Mouse (Mus musculus): ENCODE data around the gene Selenom. TPM values are rescaled to one million over a fixed set of nuclear protein-coding genes. Genes with fewer than 3 reads are reported as not detected.

Selenom gene
- polyA plus RNA-seq, 1 experiment from 2014 or later: 153 TPM

- no peak for ATAC-seq (ENCODE audit: low FRiP score, low read depth)
- Histone ChIP-seq H3K9me3 (no peaks in the 10 kb centered on the region), H3K4me2 (replicated peaks) (no peak overlapping the region), H3K27ac (no peak overlapping the region), H3K36me3 (no peaks in the 10 kb centered on the region), H3K27me3 (no peaks in the 10 kb centered on the region), H3K4me3 (no peak overlapping the region), H3K9ac (no peak overlapping the region), H3K4me1 (no peaks in the 10 kb centered on the region)
- WGBS: 48% methylated on average over 5 of the region's 5 CpGs
These were observed 17.7 kb upstream of the Selenom start for GRCm38 (mm10) chr11:3496756-3497155.

DNA sequence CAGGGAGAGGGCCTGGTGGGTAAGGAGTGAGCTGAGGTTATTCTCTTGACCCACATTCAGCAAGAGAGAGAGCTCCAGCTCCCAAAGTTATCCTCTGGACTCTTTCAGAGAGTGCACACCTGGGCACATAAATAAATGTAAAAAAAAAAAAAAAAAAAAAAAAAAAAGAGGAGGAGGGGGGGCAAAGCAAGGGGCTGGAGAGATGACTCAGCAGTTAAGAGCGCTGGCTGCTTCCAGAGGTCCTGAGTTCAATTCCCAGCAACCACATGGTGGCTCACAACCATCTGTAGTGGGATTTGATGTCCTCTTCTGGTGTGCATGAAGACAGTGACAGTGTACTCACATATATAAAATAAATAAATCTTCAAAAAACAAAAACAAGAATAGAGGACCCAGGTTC, 17.2 kb upstream of the Selenom start:
- H3K4me2 ChIP-seq (replicated peaks): no peak overlapping the region
- no peaks in the 10 kb centered on the region for H3K9me3 ChIP-seq
- no peaks in the 10 kb centered on the region for H3K4me1 ChIP-seq
- no peaks in the 10 kb centered on the region for H3K36me3 ChIP-seq
- no peak for ATAC-seq (ENCODE audit: low FRiP score, low read depth)
- H3K4me3 ChIP-seq: no peak overlapping the region
- H3K27ac ChIP-seq: no peak overlapping the region
- H3K27me3 ChIP-seq: peaks cover under 1% of the 10 kb centered on the region; the same call in 1 of the 2 replicates
- 100% methylated on average over 1 of the region's 1 CpGs for WGBS
- H3K9ac ChIP-seq: no peak overlapping the region

- Histone ChIP-seq H3K9me3 (no peaks in the 10 kb centered on the region), H3K27ac (no peak overlapping the region), H3K4me3 (no peak overlapping the region), H3K9ac (no peak overlapping the region), H3K4me2 (replicated peaks) (no peak overlapping the region), H3K36me3 (no peaks in the 10 kb centered on the region), H3K27me3 (peaks cover 5% of the 10 kb centered on the region; the same call in 1 of the 2 replicates), H3K4me1 (no peaks in the 10 kb centered on the region)
- ATAC-seq (ENCODE audit: low FRiP score, low read depth): no peak
- WGBS: 79% methylated on average over 17 of the region's 17 CpGs
These were observed 12.4 kb upstream of the Selenom start for GRCm38 (mm10) chr11:3502057-3502456.

GRCm38 (mm10) chr11:3502459-3503072, 11.9 kb upstream of the Selenom start:
- Histone ChIP-seq H3K27ac (no peak overlapping the region), H3K27me3 (peaks cover 5% of the 10 kb centered on the region; the same call in 1 of the 2 replicates), H3K4me2 (replicated peaks) (no peak overlapping the region), H3K4me3 (no peak overlapping the region), H3K9ac (no peak overlapping the region), H3K9me3 (no peaks in the 10 kb centered on the region), H3K36me3 (no peaks in the 10 kb centered on the region), H3K4me1 (no peaks in the 10 kb centered on the region)
- ATAC-seq (ENCODE audit: low FRiP score, low read depth): no peak
- 78% methylated on average over 18 of the region's 18 CpGs for WGBS

GRCm38 (mm10) chr11:3503755-3504693, 10.5 kb upstream of the Selenom start:
- H3K4me2 ChIP-seq (replicated peaks): no peak overlapping the region
- H3K4me1 ChIP-seq: no peaks in the 10 kb centered on the region
- no peaks in the 10 kb centered on the region for H3K36me3 ChIP-seq
- no peaks in the 10 kb centered on the region for H3K9me3 ChIP-seq
- no peak overlapping the region for H3K4me3 ChIP-seq
- no peak overlapping the region for H3K27ac ChIP-seq
- ATAC-seq (ENCODE audit: low FRiP score, low read depth): no peak
- H3K9ac ChIP-seq: no peak overlapping the region
- H3K27me3 ChIP-seq: peaks cover 5% of the 10 kb centered on the region; the same call in 1 of the 2 replicates
- 63% methylated on average over 11 of the region's 11 CpGs for WGBS

DNA sequence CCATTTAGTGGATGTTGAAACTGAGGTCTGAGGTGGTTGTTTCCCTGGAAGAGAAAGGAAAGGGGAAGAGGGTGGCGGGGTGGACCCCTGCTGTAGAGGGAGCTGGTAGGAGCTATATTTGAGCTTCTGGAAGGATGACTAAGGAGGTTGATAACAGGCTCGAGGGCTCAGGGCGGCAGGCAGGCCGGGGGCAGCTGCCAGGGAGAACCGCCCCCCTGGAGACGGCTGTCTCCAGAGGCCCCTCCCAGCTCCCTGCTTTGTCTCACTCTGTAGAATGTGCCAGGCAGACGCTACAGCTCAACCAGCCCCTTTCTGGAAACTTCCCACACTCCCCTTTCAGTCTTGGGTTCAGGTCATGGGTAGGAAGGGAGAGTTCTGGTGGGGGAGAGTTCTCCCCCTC, 6.3 kb upstream of the Selenom start:
- no peaks in the 10 kb centered on the region for H3K36me3 ChIP-seq
- no peak overlapping the region for H3K4me3 ChIP-seq
- no peaks in the 10 kb centered on the region for H3K9me3 ChIP-seq
- no peak overlapping the region for H3K27ac ChIP-seq
- H3K27me3 ChIP-seq: no peaks in the 10 kb centered on the region
- H3K4me2 ChIP-seq (replicated peaks): no peak overlapping the region
- no peak overlapping the region for H3K9ac ChIP-seq
- WGBS: 49% methylated on average over 7 of the region's 7 CpGs
- no peak for ATAC-seq (ENCODE audit: low FRiP score, low read depth)
- no peaks in the 10 kb centered on the region for H3K4me1 ChIP-seq

- Histone ChIP-seq H3K4me1 (no peaks in the 10 kb centered on the region), H3K9ac (no peak overlapping the region), H3K4me3 (no peak overlapping the region), H3K27me3 (no peaks in the 10 kb centered on the region), H3K9me3 (no peaks in the 10 kb centered on the region), H3K36me3 (no peaks in the 10 kb centered on the region), H3K4me2 (replicated peaks) (no peak overlapping the region), H3K27ac (no peak overlapping the region)
- no peak for ATAC-seq (ENCODE audit: low FRiP score, low read depth)
- WGBS: 75% methylated on average over 8 of the region's 8 CpGs
These were observed 5.1 kb upstream of the Selenom start for GRCm38 (mm10) chr11:3509181-3510085.

DNA sequence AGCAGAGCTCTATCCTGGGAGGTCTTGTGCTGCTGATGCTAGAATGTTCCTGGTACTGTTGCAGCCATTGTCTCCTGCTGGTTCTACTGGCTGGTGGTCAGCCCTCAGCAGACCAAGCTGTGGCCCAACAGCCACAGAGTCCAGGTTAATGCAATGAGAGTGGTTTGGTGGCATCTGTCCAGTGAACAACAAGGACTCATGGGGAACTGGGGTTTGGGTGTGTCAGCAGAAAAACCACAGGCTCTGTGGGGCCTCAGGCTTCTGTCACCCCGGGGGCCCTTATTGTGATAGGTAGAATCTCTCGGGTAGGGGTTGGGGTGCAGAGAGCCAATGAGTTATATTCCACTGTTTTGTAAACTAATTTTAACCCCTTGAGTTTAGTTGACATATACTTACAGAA, 4.2 kb upstream of the Selenom start:
- H3K4me3 ChIP-seq: no peak overlapping the region
- peaks cover 1% of the 10 kb centered on the region for H3K4me1 ChIP-seq
- no peaks in the 10 kb centered on the region for H3K9me3 ChIP-seq
- 85% methylated on average over 2 of the region's 2 CpGs for WGBS
- no peak overlapping the region for H3K4me2 ChIP-seq (replicated peaks)
- no peak overlapping the region for H3K27ac ChIP-seq
- H3K9ac ChIP-seq: no peak overlapping the region
- no peak for ATAC-seq (ENCODE audit: low FRiP score, low read depth)
- no peaks in the 10 kb centered on the region for H3K36me3 ChIP-seq
- peaks cover under 1% of the 10 kb centered on the region; the same call in 1 of the 2 replicates for H3K27me3 ChIP-seq

DNA sequence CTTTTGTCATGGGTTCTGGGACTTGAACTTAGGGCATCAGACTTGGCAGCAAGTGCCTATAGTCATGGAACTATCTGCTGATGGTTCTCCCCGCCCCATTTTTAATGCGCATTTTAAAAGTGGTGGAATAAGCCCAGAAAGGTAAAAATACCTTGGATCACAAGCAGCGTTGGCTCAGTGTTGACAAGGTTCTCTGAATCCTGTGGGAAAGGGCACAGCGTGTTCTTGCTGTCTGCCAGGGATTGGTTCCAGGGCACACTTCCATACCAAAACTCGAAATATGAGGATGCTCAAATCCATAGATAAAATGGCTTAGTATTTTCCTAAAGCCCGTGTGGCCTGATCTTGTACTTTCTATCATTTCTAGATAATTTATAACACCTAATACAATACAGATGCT, 1.2 kb upstream of the Selenom start:
- no peak overlapping the region for H3K4me3 ChIP-seq
- no peak for ATAC-seq (ENCODE audit: low FRiP score, low read depth)
- no peaks in the 10 kb centered on the region for H3K36me3 ChIP-seq
- H3K9ac ChIP-seq: no peak overlapping the region
- H3K9me3 ChIP-seq: no peaks in the 10 kb centered on the region
- 83% methylated on average over 6 of the region's 6 CpGs for WGBS
- H3K4me1 ChIP-seq: peaks cover 29% of the 10 kb centered on the region
- peaks cover 28% of the 10 kb centered on the region for H3K27me3 ChIP-seq
- no peak overlapping the region for H3K4me2 ChIP-seq (replicated peaks)
- H3K27ac ChIP-seq: no peak overlapping the region

GRCm38 (mm10) chr11:3515216-3515615, 732 bp downstream of the Selenom start:
- no peak overlapping the region; the same call in 1 of the 2 replicates for H3K27ac ChIP-seq
- 9% methylated on average over 4 of the region's 4 CpGs for WGBS

DNA sequence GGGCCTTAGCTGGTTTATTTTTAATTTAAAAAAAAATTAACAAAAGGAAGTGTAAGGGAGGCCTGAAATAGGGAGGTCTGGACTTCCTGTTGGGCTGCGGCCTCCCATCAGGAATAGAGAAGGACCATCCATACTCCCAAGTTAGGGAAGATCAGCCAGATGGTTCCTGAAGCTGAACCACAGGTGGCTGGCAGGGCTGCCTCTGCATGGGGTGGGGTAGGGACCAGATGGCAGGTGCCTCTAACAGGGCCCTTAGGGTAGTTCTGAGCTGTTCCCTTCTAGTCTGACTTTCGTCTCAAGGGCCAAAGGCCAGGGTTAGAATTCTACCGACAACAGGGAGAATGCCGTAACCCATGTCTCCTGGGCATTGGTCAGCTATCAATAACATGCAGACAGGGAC, 1.2 kb downstream of the Selenom start:
- Histone ChIP-seq H3K36me3 (peaks cover 19% of the 10 kb centered on the region), H3K27me3 (peaks cover 28% of the 10 kb centered on the region), H3K27ac (no peak overlapping the region), H3K9me3 (no peaks in the 10 kb centered on the region), H3K4me3 (peak overlapping the region; percentile 60), H3K4me2 (replicated peaks) (peak overlapping the region; percentile 77), H3K4me1 (peaks cover 29% of the 10 kb centered on the region), H3K9ac (no peak overlapping the region; the same call in 1 of the 2 replicates)
- no peak; the same call in 1 of the 2 replicates for ATAC-seq (ENCODE audit: low FRiP score, low read depth)
- 72% methylated on average over 4 of the region's 4 CpGs for WGBS

More at GRCm38 (mm10) chr11:3515216-3515615, 732 bp downstream of the Selenom start:
- H3K4me3 ChIP-seq: peak overlapping the region; percentile 60
- peaks cover 15% of the 10 kb centered on the region for H3K36me3 ChIP-seq
- H3K27me3 ChIP-seq: peaks cover 28% of the 10 kb centered on the region
- H3K9ac ChIP-seq: peak overlapping the region; percentile 79
- peaks cover 29% of the 10 kb centered on the region for H3K4me1 ChIP-seq
- ATAC-seq (ENCODE audit: low FRiP score, low read depth): peak; percentile 29
- no peaks in the 10 kb centered on the region for H3K9me3 ChIP-seq
- H3K4me2 ChIP-seq (replicated peaks): peak overlapping the region; percentile 77

Data from limb, embryonic 13.5 days (tissue).